Mouse (Mus musculus): ENCODE measurements at regions not wholly inside any gene's neighbourhood (a gene's known extent, or its start where the extent isn't known, plus 50 kb on each side); places are given as distances from the start of the nearest gene placed in this dataset.

- TF ChIP-seq CTCF (IDR thresholded peaks at IDR 0.05; ENCODE audit: borderline replicate concordance, control insufficient read depth, extremely low read depth, insufficient read depth, low read length, poor library complexity) (no peak), POLR2A (IDR thresholded peaks at IDR 0.05; ENCODE audit: control insufficient read depth, extremely low read depth, insufficient read depth, low read length, poor library complexity) (no peak)
Observed at GRCm38 (mm10) chr3:143988991-143989390, 216.0 kb downstream of the Lmo4 start.

All from thymus, adult 2 months (tissue).